Mouse (Mus musculus) midbrain, embryonic 10.5 days (tissue): ENCODE measurements around the gene Rab3a. TPM values are rescaled to one million over a fixed set of nuclear protein-coding genes. Genes with fewer than 3 reads are reported as not detected.
A peak's percentile ranks its signal among the peaks of the same experiment; 100 is the strongest.

Experiments used
- DNase-seq: peaks from one replicate; pipeline ENCODE4 v3.0.0-alpha.2; 2017; ENCODE audit warnings: low spot score
- H3K27ac ChIP-seq: fragments of 300-500 bp; sonication (generic); replicated peaks from 2 replicates; pipeline ENCODE4 v1.5.1; 2016; ENCODE audit warnings: mild to moderate bottlenecking
- H3K27me3 ChIP-seq: fragments of 300-500 bp; sonication (generic); 2 replicates; pipeline ENCODE4 v1.6.1; 2016; ENCODE audit warnings: low read depth, mild to moderate bottlenecking; ENCODE audit not compliant: poor library complexity, severe bottlenecking
- H3K36me3 ChIP-seq: fragments of 300-500 bp; sonication (generic); 2 replicates; pipeline ENCODE4 v1.6.1; 2016; ENCODE audit warnings: mild to moderate bottlenecking, moderate library complexity
- H3K4me1 ChIP-seq: fragments of 300-500 bp; sonication (generic); 2 replicates; pipeline ENCODE4 v1.6.1; 2016
- H3K4me3 ChIP-seq: fragments of 300-500 bp; sonication (generic); 2 replicates; pipeline ENCODE4 v1.5.1; 2016; ENCODE audit warnings: mild to moderate bottlenecking, moderate library complexity
- H3K9me3 ChIP-seq: fragments of 300-500 bp; sonication (generic); replicated peaks from 2 replicates; pipeline ENCODE4 v1.6.1; 2016; ENCODE audit warnings: mild to moderate bottlenecking
- WGBS: fragments of 180-500 bp; shearing (Covaris S2); methylation state at CpG from one replicate; pipeline ENCODE4 v1.1.7; 2016; 5-methylcytosine and 5-hydroxymethylcytosine counted together
- polyA plus RNA-seq: library from polyadenylated mRNA; unstranded; fragments of >200 nt; fragmentation: Nextera tagmentation; extraction: Ambion mirVana; gene quantifications from 2 replicates; pipeline ENCODE4 v1.2.1, GENCODE M21; 2016

Rab3a gene
- polyA plus RNA-seq, 1 experiment from 2014 or later: 17.2 TPM

- no peaks in the 10 kb centered on the region for H3K9me3 ChIP-seq
- H3K27me3 ChIP-seq: peaks cover 41% of the 10 kb centered on the region
- H3K36me3 ChIP-seq: no peaks in the 10 kb centered on the region
- no peak for DNase-seq
- 77% methylated on average over 7 of the region's 7 CpGs for WGBS
- H3K27ac ChIP-seq: 0 out of 2 replicates have a peak within 1 kb of the TSS, but pooled peaks have one; percentile 28
- no peak within 1 kb of the TSS for H3K4me3 ChIP-seq
- peaks cover 8% of the 10 kb centered on the region for H3K4me1 ChIP-seq
Observed at GRCm38 (mm10) chr8:70723486-70724210, 30.8 kb upstream of the Rab3a start, which contains the start of gene Pde4c. Gene Pde4c, plus strand, starts transcription at chr8:70723720.

DNA sequence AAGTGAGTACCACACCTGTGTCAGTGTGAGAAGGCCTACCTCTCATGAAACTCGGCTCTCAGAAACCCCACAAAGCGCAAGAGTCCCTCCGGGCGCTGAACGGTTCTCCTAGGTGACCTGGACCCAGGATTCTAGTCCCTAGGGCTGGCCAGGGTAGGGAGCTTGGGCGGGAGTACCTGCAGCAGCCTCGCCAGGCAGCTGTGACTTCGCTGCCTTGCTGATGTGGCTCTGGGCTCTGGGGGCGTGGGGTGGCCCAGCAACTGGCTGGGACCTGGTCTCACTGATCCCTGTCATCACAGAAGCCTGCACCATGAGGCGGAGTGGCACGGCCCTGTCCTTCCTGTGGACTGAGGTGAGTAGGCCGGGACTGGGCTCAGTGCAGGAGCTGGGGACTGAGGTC lies 30.3 kb upstream of the Rab3a start:
- Histone ChIP-seq H3K27me3 (peaks cover 44% of the 10 kb centered on the region), H3K36me3 (no peaks in the 10 kb centered on the region), H3K27ac (0 out of 2 replicates have a peak overlapping the region, but pooled peaks have one; percentile 28), H3K4me1 (peaks cover 8% of the 10 kb centered on the region), H3K4me3 (no peak overlapping the region), H3K9me3 (no peaks in the 10 kb centered on the region)
- WGBS: 84% methylated on average over 12 of the region's 12 CpGs
- no peak for DNase-seq

GRCm38 (mm10) chr8:70725792-70726447 lies 28.6 kb upstream of the Rab3a start:
- Histone ChIP-seq H3K27me3 (peaks cover 56% of the 10 kb centered on the region), H3K4me1 (peaks cover 14% of the 10 kb centered on the region), H3K27ac (no peak overlapping the region), H3K9me3 (no peaks in the 10 kb centered on the region), H3K36me3 (no peaks in the 10 kb centered on the region), H3K4me3 (no peak overlapping the region)
- DNase-seq: no peak
- 29% methylated on average over 14 of the region's 14 CpGs for WGBS

DNA sequence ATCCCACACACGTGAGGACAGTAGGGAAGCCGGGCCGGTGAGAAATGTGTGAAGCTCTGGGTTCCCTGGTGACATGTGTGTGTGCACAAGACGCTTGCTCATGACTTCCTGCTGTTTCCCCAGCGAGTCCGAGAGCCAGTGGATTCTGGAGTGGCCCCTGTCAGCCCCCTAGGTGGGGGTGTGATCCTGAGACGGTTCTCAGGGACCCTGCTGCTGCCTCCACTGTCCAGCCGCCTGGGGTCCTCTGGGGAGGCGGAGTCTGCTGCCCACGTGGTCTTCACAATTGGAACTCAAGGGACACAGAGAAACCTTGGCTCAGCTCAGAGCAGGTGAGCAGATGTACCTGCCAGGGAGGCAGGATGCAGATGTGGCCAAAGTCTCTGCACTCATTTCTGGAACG lies 27.8 kb upstream of the Rab3a start:
- H3K4me1 ChIP-seq: peaks cover 14% of the 10 kb centered on the region
- H3K36me3 ChIP-seq: no peaks in the 10 kb centered on the region
- H3K9me3 ChIP-seq: no peaks in the 10 kb centered on the region
- 51% methylated on average over 11 of the region's 11 CpGs for WGBS
- no peak for DNase-seq
- H3K27ac ChIP-seq: no peak overlapping the region
- no peak overlapping the region for H3K4me3 ChIP-seq
- H3K27me3 ChIP-seq: peaks cover 60% of the 10 kb centered on the region

- H3K4me1 ChIP-seq: peaks cover 11% of the 10 kb centered on the region
- H3K36me3 ChIP-seq: no peaks in the 10 kb centered on the region
- H3K27me3 ChIP-seq: peaks cover 79% of the 10 kb centered on the region
- H3K27ac ChIP-seq: peak overlapping the region; percentile 49; the same call in 1 of the 2 replicates
- no peak for DNase-seq
- H3K9me3 ChIP-seq: no peaks in the 10 kb centered on the region
- peak overlapping the region; percentile 43 for H3K4me3 ChIP-seq
- WGBS: 5% methylated on average over 34 of the region's 34 CpGs
Observed at GRCm38 (mm10) chr8:70729808-70730475, 24.5 kb upstream of the Rab3a start.

GRCm38 (mm10) chr8:70730956-70731355 lies 23.5 kb upstream of the Rab3a start:
- Histone ChIP-seq H3K9me3 (no peaks in the 10 kb centered on the region), H3K27ac (no peak overlapping the region), H3K36me3 (no peaks in the 10 kb centered on the region), H3K4me1 (peaks cover 11% of the 10 kb centered on the region), H3K27me3 (peaks cover 76% of the 10 kb centered on the region), H3K4me3 (no peak overlapping the region)
- WGBS: 87% methylated on average over 4 of the region's 4 CpGs
- DNase-seq: no peak

DNA sequence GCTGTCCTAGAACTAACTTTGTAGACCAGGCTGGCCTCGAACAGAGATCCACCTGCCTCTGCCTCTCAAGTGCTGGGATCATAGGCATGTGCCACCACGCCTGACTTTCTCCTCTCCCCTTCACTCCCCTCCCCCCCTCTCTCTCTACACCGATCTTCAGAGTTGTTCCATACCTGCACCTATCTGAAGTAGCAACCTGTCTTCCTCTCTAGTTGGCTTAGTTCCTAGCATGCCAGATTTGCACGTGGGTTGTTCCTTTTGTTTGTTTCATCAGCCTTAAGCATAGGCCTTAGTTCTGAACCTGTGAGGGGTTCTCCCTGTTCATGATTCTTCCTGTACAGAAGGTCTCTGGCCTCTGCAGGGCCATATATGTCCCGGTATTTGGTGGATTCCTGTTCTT lies 16.8 kb upstream of the Rab3a start:
- no peaks in the 10 kb centered on the region for H3K9me3 ChIP-seq
- peaks cover 2% of the 10 kb centered on the region for H3K4me1 ChIP-seq
- H3K4me3 ChIP-seq: no peak overlapping the region
- DNase-seq: no peak
- no peaks in the 10 kb centered on the region for H3K36me3 ChIP-seq
- 70% methylated on average over 5 of the region's 5 CpGs for WGBS
- no peak overlapping the region for H3K27ac ChIP-seq
- H3K27me3 ChIP-seq: peaks cover 51% of the 10 kb centered on the region

GRCm38 (mm10) chr8:70738211-70738610 lies 16.3 kb upstream of the Rab3a start:
- 86% methylated on average over 3 of the region's 3 CpGs for WGBS
- Histone ChIP-seq H3K27me3 (peaks cover 51% of the 10 kb centered on the region), H3K4me1 (peaks cover 7% of the 10 kb centered on the region), H3K4me3 (no peak overlapping the region), H3K36me3 (no peaks in the 10 kb centered on the region), H3K27ac (no peak overlapping the region), H3K9me3 (no peaks in the 10 kb centered on the region)
- DNase-seq: no peak

DNA sequence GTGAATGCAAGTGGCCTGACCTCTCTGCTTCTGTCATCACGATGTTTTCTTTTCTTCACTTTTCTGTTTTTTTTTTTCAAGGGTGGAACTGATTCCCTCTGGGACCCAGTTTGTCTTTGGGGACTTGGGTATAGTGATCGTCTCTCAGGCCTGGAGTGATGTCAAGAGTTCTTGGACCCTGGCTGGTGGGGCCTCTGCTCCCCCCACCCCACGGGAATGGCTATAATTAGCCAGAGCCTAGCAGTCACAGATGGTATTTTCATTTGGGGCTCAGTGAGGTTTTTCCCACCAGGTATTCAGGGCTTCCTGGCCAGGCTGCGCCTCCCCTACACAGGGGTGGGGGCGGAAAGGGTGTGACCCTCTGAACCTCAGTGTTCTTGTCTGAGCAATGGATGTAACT lies 12.8 kb upstream of the Rab3a start:
- Histone ChIP-seq H3K9me3 (no peaks in the 10 kb centered on the region), H3K4me3 (no peak overlapping the region), H3K4me1 (peaks cover 20% of the 10 kb centered on the region), H3K27me3 (peaks cover 80% of the 10 kb centered on the region), H3K36me3 (no peaks in the 10 kb centered on the region), H3K27ac (no peak overlapping the region)
- DNase-seq: no peak
- 76% methylated on average over 5 of the region's 5 CpGs for WGBS

GRCm38 (mm10) chr8:70742176-70742575 lies 12.3 kb upstream of the Rab3a start:
- Histone ChIP-seq H3K36me3 (no peaks in the 10 kb centered on the region), H3K4me1 (peaks cover 20% of the 10 kb centered on the region), H3K9me3 (no peaks in the 10 kb centered on the region), H3K4me3 (no peak overlapping the region), H3K27ac (no peak overlapping the region), H3K27me3 (peaks cover 82% of the 10 kb centered on the region)
- no peak for DNase-seq
- 82% methylated on average over 11 of the region's 11 CpGs for WGBS

GRCm38 (mm10) chr8:70742981-70743655 lies 11.4 kb upstream of the Rab3a start:
- Histone ChIP-seq H3K36me3 (no peaks in the 10 kb centered on the region), H3K4me1 (peaks cover 20% of the 10 kb centered on the region), H3K4me3 (peak overlapping the region; percentile 50), H3K9me3 (no peaks in the 10 kb centered on the region), H3K27me3 (peaks cover 82% of the 10 kb centered on the region), H3K27ac (peak overlapping the region; percentile 73)
- WGBS: 1% methylated on average over 38 of the region's 38 CpGs
- peak; percentile 41 for DNase-seq
